Mouse (Mus musculus): ENCODE results near the gene Blm.

The Blm gene

DNA sequence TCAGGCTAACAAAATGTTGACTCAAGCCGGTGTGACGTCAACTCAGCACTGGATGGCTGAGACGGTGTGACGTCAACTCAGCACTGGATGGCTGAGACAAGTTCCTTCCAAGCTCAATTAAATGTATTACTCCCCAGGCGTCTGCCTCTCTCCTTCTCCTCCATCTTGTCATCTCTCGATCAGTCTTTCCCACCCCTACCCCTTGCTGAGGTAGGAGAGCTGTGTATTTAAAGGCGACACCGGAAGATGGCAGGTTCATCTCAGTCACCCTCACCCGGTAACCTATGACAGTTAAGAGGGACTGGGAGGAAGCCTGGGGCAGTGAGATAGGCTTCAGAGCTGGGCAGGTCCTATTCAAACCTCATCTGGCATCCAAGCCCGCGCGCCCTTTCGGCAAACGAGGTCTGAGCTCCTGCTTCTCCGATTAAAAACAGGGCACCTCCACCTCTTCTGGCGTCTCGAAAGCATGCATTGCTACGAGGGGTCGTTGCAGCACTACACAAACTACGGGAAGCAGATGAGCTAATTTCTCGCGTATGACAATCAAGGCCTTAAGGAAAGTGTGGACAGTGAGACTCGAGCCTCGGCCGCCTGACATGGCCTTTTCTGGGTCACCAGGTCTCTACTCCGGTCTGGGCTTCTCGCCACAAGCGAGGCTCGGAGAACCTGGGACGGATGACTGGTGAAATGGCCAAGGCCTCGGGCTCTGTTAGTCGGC, 469 bp downstream of the Blm start:
- 2% methylated on average over 32 of the region's 32 CpGs for whole genome bisulfite sequencing

DNA sequence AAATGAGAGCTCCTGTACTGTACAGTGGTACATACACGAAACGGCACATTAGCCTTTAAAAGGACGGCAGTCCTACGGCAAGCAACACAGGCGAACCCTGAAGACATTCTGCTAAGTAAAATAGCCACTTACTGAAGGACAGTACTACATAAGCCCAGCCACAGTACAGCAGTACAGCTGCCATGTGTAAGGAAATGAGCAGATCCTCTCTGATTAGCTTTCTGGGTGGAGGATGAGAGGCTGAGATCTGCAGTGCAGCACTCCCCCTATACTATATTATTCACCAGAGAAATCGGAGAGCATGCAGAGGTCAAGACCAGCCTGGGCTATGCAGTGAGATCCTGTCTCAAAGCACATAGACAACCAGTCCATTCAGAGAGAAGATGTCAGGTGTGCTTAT, 3.8 kb downstream of the Blm start:
- WGBS, result 95% methylated on average over 6 of the region's 6 CpGs

DNA sequence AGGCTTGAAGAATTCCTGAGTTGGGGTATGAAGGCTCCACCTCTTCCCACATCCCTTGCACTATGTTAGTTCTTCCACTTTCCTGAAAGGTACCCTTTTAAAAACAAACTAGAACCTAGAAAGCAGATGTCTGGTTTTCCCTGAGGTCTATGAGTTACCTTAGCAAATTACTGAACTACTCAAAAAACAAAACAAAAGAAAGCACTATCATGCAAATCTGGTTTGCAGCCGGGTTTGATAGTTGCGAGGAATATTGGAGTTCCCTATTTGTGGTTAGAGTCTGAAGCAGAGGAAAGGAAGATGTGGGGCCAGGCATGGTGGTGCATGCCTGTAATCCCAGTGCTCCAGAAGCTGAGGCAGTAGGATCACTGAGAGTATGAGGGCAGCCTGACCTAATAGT, 4.3 kb downstream of the Blm start:
- WGBS, result 83% methylated on average over 2 of the region's 2 CpGs

DNA sequence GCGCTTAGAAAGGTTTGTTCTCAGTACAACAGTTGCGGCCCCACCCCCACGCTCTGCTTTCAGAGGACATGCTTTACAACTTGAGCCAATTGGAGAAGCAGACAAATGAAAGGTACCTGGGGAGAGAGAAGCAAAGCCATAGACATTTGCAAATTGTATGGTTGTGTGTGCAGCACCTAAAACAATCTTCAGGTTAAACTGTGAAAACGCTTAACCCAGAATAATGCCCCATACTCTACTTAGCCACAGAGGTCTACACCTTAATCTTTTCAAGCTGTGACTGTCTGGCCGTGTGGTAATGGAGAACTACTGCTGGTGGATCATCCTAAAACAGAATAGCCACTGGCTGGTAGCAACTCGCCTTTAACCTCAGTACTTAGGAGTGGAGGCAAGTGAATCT, 8.2 kb downstream of the Blm start:
- 87% methylated on average over 6 of the region's 6 CpGs for WGBS

DNA sequence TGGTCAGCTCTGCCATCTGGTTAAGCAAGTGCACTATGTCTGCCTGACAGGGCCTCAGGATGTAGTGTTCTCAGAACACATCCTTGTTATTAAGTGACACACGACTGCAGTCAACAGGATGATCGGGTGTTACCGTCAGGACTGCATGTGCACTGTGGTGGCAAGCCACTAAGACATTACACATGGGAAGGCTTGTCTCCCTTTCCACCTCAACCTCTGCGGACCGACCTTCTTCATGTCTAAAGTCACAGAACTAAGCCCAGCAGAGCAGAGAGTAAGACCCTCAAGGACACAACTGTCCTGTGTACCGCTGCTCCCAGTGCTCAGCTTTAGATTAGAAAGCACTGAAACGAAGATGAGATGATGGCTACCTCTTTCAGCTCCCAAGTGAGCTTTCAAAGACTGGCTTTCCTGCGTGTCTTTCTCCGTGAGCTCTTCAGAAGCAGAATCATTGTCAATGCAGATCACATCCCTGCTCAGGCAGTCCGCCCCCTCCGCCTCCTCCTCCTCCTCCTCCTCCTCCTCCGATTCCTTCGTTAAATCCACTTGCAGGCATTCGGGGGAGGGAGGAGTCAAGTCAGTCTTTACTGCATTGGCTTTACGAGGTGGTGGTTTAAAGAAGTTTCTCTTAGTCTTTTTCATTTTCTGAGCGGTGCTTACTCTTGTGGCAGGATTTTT, 22.4 kb downstream of the Blm start:
- WGBS, result 64% methylated on average over 16 of the region's 16 CpGs

DNA sequence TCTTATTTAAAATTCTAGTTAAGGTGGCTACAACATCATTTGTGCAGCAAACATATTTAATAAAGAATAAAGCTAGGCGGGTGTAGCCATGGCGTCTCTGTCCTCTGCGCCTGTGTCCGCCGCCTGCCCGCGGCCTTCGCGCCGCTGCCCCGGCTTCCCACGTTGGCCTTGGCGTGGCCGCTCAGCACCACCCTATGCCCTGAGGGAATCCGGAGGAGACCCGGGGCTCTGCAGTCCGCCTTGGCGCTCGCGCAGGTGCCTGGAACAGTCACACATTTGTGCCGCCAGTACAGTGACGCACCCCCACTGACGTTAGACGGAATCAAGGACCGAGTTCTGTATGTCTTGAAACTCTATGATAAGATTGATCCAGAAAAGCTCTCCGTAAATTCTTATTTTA, 27.2 kb downstream of the Blm start:
- WGBS, result over 99% methylated on average over 26 of the region's 26 CpGs

DNA sequence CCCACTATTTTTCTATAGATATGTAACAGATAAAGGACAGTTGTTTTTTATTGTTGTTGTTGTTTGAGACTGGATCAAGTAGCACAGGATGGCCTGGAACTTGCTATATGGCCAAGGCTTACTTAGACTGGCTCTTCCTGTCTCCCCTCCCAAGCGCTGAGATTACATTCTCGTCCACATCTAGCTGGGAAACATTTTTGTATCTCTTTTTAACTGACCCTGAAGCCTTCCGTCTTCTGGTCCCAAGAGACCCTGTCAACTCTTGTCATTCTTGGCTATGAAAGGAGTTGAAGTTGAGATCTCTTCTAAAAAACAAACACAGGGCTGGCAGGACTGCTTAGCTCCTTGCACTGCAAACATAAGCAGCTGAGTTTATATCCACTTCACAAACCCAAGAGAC, 28.9 kb downstream of the Blm start:
- WGBS, result 91% methylated on average over 3 of the region's 3 CpGs

DNA sequence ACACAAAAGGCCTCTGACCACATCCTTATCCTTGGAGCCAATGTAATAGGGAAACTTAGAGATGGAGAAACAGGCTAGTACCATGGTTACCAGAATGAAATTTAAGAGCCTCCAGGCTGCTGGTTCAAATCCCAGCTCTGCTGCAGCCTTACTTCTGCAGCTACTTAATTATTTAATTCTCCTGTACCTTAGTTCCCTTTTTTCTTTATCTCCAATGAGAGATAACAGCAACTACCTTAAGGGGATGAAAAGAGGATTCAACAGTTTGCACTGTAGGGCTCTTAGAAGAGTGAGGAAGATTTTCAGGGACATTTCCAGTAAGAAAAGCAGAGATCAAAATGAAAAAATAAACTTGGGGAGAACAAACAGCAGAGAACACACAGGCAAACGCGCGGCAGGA, 30.0 kb downstream of the Blm start:
- 98% methylated on average over 3 of the region's 3 CpGs for WGBS

DNA sequence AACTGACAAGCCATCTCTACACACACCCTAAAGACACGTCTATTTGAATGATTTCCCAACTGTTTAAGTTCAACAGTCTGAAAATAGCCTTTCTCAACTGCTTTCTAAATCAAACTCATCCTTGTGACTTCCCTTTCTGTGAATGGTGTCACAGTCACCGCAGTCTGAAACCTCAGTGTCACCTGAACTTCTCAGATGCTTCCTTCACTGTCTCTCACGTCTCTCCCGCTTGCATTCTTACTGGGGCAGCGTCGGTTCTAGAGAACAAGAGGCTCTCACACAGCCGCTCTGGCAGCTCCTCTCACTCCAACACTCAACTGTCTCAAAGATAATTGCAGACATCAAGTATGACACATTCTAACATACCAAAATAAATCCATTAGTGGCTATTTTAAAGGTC, 33.9 kb downstream of the Blm start:
- 69% methylated on average over 7 of the region's 7 CpGs for WGBS

DNA sequence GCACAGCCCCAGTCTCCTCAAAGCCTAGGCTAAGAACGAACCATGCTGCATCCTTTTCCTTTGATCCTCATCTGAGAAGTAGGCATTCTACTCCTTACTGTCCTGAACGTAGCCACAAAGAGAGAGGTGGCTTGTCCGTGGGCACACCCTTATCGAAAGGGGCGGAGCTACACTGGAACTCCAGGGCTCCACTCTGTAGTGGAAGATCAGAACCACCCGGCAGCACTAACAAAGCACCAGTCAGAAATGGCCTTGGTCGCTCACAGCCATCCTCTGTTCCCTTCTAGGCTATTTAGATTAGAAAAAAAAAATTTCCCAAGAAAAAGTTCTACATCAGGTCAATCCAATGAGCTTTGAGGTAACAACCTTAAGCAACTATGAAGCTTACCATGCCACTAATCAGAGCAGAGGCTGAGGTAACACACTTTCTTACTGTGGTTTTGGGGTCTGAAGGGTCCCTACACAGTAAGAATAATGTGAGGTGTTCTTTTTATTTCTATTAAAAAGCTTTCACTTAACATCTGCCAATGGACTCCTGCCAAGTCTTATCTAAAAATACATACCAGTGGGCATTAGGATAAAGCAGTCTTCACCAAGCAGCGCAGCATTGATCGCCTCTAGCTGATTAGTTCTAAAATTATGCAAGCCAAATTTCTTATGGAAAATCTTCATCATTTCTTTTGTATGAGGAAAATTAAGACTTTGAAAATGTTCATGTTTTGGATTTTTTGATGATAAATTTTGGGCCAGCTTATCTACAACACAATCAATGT, 35.5 kb downstream of the Blm start:
- 75% methylated on average over 9 of the region's 9 CpGs for WGBS

DNA sequence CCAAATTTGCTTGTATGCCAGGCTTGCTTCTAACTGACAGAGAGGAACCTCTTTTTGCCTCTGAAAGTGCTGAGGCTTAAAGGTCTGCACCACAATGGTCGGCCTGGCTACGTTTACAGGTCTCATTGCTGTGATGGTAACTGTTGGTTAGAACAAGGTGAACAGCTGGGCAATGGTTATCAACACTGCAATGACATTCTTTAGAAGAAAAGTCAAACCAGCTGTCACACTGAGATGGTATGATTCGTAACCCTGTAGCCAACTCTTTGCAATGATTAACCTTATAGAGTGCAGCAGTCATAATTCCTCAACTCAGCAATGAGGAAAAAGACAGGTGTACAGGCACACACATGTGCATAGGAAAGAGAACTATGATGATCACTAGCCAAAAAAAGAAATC, 38.3 kb downstream of the Blm start:
- 92% methylated on average over 3 of the region's 3 CpGs for WGBS

DNA sequence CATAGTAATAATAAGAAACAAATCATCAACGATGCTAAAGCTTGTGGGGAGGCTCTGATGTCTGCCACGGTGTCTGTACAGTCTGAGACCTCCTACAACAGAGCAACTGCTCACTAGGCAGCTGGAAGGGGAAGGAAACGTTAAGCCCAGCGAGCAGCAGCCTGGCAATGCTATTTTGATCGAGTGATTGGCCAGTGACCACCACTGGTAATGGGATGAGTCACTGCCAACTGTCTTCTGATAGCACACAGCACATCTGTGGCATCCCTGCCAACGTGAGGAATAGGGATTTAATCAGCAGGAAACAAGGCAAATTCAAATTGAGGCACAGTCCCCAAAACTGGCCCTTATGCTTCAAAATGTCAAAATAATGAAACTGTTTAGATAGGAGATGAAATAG, 39.7 kb downstream of the Blm start:
- WGBS, result 72% methylated on average over 6 of the region's 6 CpGs

DNA sequence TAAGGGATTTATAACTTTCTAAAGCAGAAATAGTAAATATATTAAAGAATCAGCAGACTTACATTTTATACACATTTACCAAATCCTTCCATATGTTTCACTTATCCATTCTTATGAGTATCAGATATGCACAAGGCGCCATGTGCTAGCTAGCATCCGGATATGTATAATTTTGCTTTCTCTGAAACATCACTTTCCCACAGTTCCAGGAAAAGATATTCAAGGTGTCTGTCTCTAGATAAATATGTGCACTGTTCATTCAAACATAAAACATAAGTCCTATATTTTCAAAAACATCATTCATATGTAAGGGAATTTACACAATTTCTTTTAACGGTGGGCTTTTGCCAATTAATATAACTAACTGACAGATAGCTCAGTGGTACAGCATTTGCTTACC, 42.9 kb downstream of the Blm start:
- WGBS, result 84% methylated on average over 3 of the region's 3 CpGs

DNA sequence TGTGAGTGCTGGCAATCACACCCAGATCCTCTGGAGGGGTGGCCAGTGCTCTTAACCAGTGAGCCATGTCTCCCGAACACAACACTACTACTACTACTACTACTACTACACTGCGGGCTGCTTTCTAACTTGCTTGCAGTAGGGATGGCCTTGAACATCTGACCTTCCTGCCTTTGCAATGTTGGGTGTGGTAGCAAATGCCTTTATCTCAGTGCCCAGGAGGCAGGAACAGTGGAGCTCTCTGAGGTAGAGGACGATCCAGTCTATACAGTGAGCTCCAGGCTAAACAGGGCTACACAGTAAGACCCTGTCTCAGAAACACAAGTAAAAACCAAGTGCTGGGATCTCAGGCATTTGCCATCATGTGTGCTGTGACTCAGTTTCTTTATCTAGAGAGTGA, 43.8 kb downstream of the Blm start:
- 90% methylated on average over 3 of the region's 3 CpGs for WGBS

DNA sequence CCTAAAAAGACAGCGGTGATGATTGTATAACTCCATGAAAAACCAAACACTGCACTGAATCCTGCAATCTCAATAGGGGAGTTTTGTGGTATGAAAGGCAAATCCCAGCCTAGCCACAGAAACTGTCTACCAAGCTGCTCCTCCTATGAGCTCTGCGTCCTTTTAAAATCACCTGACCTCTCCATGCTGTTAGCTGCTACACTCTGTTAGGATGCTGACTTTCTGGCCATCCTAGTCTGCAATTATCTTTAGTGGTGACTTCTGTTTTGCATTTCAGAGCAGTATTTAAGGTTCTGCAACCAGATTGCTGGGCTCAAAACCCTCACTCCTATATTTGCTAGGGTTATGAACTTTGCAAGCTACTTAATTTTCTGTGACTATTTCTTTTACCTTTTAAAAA, 44.6 kb downstream of the Blm start:
- 83% methylated on average over 2 of the region's 2 CpGs for WGBS

DNA sequence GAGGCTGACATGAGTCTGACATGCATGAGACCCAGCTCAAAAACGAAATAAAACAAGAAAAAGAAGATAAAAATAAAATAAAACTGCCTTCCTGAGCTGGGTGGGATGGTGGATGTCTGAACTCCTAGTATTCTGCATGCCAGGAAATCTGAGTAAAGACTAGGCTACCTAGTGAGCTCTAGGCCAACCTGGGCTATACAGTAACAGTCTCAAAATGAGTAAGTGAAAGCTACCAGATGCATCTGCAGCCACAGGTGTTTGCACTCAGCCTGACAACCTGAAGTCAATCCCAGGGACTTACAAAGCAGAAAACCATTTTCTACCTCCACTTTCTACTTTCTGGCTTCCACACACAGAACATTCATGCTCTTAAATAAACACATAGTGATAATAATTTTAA, 45.5 kb downstream of the Blm start:
- WGBS, result 61% methylated on average over 1 of the region's 1 CpGs

DNA sequence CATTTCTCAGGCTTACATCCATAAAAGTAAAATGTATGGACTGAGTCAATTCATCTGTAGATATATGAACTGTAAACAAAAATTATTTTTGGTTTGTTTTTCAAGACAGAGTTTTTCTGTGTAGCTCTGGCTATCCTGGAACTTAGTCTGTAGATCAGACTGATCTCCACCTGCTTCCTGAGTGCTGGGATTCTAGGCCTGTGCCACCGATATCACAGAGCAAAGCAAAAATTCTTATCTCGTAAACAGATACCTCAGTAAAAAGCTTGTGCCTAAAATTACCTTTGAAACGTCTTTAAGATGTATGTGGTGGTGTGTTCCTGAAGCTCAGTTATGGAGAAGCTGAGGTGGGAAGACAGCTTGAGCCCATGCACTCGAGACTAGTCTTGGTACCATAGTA, 47.7 kb downstream of the Blm start:
- 91% methylated on average over 4 of the region's 4 CpGs for WGBS

DNA sequence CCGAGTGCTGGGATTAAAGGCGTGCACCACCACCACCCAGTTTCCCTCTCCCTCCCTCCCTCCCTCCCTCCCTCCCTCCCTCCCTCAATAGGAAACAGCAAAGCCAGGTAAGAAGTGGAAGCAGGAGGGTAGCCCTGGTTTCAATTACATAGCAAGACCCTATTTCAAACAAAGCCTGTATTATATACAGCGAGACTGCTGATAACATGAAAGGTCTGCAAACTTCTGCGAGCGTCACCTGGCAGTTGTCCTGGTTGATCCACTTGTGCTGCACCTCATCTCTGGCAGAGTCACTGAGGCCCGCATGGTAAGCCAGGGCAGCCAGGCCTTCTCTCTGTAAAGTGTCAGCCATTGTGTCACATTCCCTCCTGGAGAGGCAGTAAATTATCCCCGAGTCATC, 54.8 kb downstream of the Blm start:
- WGBS, result 93% methylated on average over 7 of the region's 7 CpGs

DNA sequence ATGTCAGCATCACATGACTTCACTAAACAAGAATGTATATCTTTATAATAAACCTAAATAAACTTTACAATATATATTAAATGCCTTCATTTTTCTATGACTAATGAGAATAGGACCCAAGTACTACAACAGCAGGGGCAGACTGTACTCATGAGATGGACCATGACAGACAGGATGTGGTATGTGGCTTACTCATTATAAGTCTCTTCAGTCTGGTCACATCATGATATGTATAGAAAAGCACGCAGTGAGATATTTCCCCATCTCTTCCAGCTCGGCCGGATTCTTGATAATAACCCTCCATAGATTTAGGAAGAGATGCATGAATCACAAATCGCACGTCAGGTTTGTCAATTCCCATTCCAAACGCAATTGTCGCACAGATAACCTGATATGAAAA, 61.1 kb downstream of the Blm start:
- WGBS, result 96% methylated on average over 7 of the region's 7 CpGs

DNA sequence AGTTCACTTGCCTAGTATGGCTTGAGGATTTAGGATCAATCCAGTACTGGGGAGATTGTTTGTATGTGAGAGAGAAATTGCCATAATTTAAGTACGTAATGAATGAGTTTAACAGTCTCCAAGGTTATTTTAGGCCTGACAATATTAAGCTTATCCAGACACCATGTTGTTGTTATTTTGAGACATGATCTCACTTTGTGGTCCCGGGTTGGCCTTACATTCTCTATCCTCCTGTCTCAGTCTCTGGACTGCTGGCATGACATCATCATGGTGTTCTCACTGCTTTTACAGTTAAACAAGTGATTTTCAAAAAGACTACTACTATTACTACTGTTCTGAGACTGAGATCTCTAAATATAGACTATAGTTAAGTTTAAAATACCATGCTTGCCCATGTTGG, 66.1 kb downstream of the Blm start:
- WGBS, result 80% methylated on average over 2 of the region's 2 CpGs

DNA sequence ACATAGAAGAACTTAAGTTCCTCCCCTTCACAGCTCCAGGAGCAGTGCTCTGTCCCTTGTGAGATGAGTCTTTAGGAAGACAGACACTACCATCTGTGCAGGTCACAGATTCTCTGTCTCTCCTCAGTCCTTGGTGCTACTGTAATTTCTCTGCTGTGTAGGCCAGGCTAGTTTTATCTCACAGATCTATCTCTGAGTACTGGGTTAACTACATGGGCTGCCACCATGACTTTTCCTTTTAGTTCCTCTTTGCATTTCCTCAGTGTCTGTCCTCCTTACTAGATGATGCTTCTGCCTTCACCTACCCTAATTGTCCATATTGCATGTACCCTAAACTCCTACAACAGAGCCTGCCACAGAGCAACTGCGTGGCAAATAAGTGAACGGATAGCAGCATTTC, 67.6 kb downstream of the Blm start:
- WGBS, result 94% methylated on average over 2 of the region's 2 CpGs

DNA sequence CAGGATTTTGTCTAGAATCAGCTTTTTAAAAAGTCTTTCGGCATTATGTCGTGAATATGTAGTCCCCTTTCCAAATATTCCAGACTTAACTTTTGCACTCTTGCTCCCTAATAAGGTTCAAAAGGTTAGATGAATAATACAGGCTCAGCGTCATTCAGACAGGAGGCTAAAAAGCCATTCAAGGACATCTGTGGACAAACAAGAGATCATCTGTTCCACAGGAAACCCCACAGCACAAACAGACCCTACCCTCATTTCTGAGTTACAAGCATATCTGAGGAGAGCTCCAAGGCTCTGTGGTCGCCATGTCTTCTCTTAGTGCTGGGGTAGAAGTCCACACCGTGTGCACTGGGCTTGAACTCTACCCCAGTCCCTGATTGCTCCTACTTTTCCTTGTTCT, 70.1 kb downstream of the Blm start:
- 85% methylated on average over 5 of the region's 5 CpGs for WGBS

DNA sequence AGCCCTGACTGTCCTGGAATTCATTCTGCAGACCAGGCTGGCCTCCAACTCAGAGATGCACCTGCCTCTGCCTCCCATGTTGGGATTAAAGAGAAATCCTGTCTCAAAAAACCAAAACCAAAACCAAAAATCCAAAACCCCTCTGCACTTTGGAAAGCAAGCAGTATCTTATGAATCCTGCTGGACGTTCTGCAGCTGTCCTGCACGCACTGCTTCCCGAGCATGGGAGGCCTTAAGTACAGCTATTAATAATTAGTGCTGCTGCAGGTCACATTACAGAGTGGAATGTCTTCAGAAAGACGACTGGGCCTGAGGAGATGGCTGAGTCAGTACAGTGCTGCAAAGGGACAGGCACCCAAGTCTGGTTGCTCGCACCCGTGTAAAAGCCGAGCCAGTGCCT, 73.0 kb downstream of the Blm start:
- 97% methylated on average over 7 of the region's 7 CpGs for WGBS

All from cerebral cortex, adult 2 months (tissue).